8 mouse cellular contexts compared by ENCODE assay signal in genomic region chr12:99392944-99393866, GRCm38 (mm10).
DNase-seq lines count a peak whose midpoint lies in the region; ATAC-seq and TF ChIP-seq lines count a peak whose summit lies in the region.

No protein-coding gene starts in this region.

- peak; percentile 93 for DNase-seq in G1E (ENCODE audit: low spot score)
- peak; percentile 72 for DNase-seq in cerebellum, adult 8-10 months
- DNase-seq in hindbrain, embryonic 10.5 days (ENCODE audit: low spot score): peak; percentile 92
- peak; percentile 84 for DNase-seq in layer of hippocampus, adult 9-11 months
- peak; percentile 96 for DNase-seq in lung, postnatal 0 days (ENCODE audit: low spot score)
- peak; percentile 69 for DNase-seq in ovary, postnatal 10 days (ENCODE audit: low spot score)
- DNase-seq in thymus, postnatal 0 days (ENCODE audit: low spot score): peak; percentile 79

- H3K27me3 ChIP-seq in G1E (ENCODE audit: insufficient read depth, low read length): no peaks in the 10 kb centered on the region; the same call in 1 of the 2 replicates
- no peaks in the 10 kb centered on the region for H3K27me3 ChIP-seq in hindbrain, embryonic 10.5 days (ENCODE audit: insufficient read depth, poor library complexity, severe bottlenecking)
- H3K27me3 ChIP-seq in lung, postnatal 0 days (replicated peaks; ENCODE audit: insufficient read depth, low read length): no peaks in the 10 kb centered on the region

- H3K36me3 ChIP-seq in G1E (replicated peaks): peaks cover 17% of the 10 kb centered on the region
- H3K36me3 ChIP-seq in hindbrain, embryonic 10.5 days: peaks cover 12% of the 10 kb centered on the region
- no peaks in the 10 kb centered on the region for H3K36me3 ChIP-seq in lung, postnatal 0 days (ENCODE audit: insufficient read depth, low read length)

- peak overlapping the region; percentile 96 for H3K27ac ChIP-seq in hindbrain, embryonic 10.5 days
- peak overlapping the region; percentile 93 for H3K27ac ChIP-seq in lung, postnatal 0 days (ENCODE audit: low read length)

- ATAC-seq in G1E (ENCODE audit: extremely low read depth, insufficient number of reproducible peaks, low FRiP score, poor library complexity, severe bottlenecking): peak; percentile 41
- ATAC-seq in frontal cortex, adult (ENCODE audit: low TSS enrichment): peak; percentile 73
- peak; percentile 84 for ATAC-seq in lung, postnatal 0 days

- WGBS in hindbrain, embryonic 10.5 days: under 1% methylated on average over 71 of the region's 71 CpGs
- WGBS in lung, postnatal 0 days: 4% methylated on average over 61 of the region's 71 CpGs

- TF ChIP-seq CTCF in G1E (IDR thresholded peaks at IDR 0.05; ENCODE audit: low read depth, low read length): no peak
- TF ChIP-seq CTCF in lung, postnatal 0 days (IDR thresholded peaks at IDR 0.05): peak; percentile 56

- peaks cover 22% of the 10 kb centered on the region for H3K9me3 ChIP-seq in G1E (replicated peaks)
- 0 out of 2 replicates have a peak, but pooled peaks cover 3% of the 10 kb centered on the region for H3K9me3 ChIP-seq in hindbrain, embryonic 10.5 days
- no peaks in the 10 kb centered on the region for H3K9me3 ChIP-seq in lung, postnatal 0 days (ENCODE audit: low read length)

- TF ChIP-seq EP300 in lung, postnatal 0 days (IDR thresholded peaks at IDR 0.05): no peak

- peak overlapping the region; percentile 82 for H3K4me2 ChIP-seq in lung, postnatal 0 days (replicated peaks; ENCODE audit: low read depth, low read length)

- peak overlapping the region; percentile 82 for H3K4me3 ChIP-seq in G1E (ENCODE audit: low read depth, low read length)
- H3K4me3 ChIP-seq in hindbrain, embryonic 10.5 days: peak overlapping the region; percentile 95
- peak overlapping the region; percentile 74 for H3K4me3 ChIP-seq in lung, postnatal 0 days (ENCODE audit: low read depth, low read length)

- peaks cover 33% of the 10 kb centered on the region for H3K4me1 ChIP-seq in G1E (ENCODE audit: insufficient read depth, low read depth, low read length)
- H3K4me1 ChIP-seq in hindbrain, embryonic 10.5 days (replicated peaks): peaks cover 30% of the 10 kb centered on the region
- H3K4me1 ChIP-seq in lung, postnatal 0 days (ENCODE audit: insufficient read depth, low read depth, low read length): no peaks in the 10 kb centered on the region; the same call in 1 of the 2 replicates

- peak overlapping the region; percentile 58 for H3K9ac ChIP-seq in lung, postnatal 0 days (replicated peaks; ENCODE audit: low read depth)

Comparison
In these comparisons a context has a peak if more than half of its experiments do, and no peak if none do; other contexts are left out.
1. Peak in every context shown above with its lines: DNase-seq, ATAC-seq, H3K4me3 ChIP-seq and H3K27ac ChIP-seq.